Mouse (Mus musculus) hematopoietic stem cell, adult 5-6 weeks (primary cell): ENCODE results near the gene Prm3. TPM values are rescaled to one million over a fixed set of nuclear protein-coding genes. Genes with fewer than 3 reads are reported as not detected.
"Not testable (repeated sequence)": the region's sequence is repeated elsewhere in the genome, so short reads cannot be mapped to it uniquely, and the experiment has no call there.

Experiments
- ATAC-seq, 2 experiments: fragments of 125-278 bp in 1 of 2; replicated peaks in 1 of 2; 2 replicates each; pipeline ENCODE4 v1.8.0; 2016 to 2017; ENCODE audit warnings: inconsistent platforms in 2 of 2, mild to moderate bottlenecking in 2 of 2, moderate number of reproducible peaks in 2 of 2, low read depth in 1 of 2, moderate TSS enrichment in 1 of 2; ENCODE audit not compliant: low FRiP score in 2 of 2, poor library complexity in 2 of 2, severe bottlenecking in 2 of 2, insufficient read depth in 1 of 2, low TSS enrichment in 1 of 2
- total RNA-seq: library from RNA; stranded (forward); fragments of 172-1452, 232-1000 nt; gene quantifications from 2 replicates; pipeline ENCODE4 v1.2.3, GENCODE M21; 2017

Gene Prm3
- total RNA-seq, 1 experiment from 2014 or later = not detected

DNA sequence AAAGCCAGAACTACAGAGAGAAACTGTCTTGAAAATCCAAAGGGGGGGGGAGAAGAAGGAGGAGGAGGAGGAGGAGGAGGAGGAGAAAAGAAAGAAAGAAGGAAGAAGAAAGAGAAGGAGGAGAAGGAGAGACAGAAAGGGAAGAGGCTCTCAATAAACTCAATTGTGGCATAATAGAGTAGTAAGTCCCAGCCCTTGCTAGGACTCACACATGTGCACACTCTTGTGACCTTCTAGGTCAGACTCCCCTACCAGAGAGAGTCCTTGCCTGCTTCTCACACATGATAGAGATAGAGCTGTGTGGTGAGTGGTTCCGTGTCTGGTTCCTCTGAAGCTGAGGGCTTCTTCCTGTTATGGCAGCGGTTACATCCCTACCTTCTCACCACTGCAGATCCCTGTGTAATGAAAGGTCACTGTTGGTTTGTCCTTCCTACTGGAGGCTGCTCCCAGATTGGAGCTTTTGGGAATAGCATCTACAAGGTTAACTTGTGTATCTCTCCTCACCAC is 22.2 kb upstream of the Prm3 start, which contains the start of gene Gm11172:
TSS of gene Gm11172 (plus strand) at position 51 of the 507 bp plus-strand sequence.
- peak; percentile 19 to 29; a peak in 1 of 4 replicates for ATAC-seq

DNA sequence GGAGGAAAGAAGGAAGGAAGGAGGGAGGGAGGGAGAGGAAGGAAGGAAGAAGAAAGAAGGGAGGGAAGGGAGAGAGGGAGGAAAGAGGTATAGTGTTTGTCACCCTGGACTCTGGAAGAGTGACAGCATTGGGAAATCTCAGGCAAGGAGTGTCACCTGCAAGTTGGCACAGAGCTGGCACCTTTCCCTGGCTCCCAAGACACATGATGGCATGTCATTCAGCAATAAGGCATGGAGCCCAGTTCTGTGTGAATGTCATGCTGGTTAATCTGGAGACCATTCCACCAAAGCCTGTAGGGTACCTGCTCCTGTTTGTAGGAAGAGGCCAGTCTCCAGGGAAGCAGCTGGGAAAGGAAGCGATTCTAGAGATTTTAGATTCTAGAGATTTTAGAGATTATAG is 19.7 kb upstream of the Prm3 start:
- no peak for ATAC-seq

DNA sequence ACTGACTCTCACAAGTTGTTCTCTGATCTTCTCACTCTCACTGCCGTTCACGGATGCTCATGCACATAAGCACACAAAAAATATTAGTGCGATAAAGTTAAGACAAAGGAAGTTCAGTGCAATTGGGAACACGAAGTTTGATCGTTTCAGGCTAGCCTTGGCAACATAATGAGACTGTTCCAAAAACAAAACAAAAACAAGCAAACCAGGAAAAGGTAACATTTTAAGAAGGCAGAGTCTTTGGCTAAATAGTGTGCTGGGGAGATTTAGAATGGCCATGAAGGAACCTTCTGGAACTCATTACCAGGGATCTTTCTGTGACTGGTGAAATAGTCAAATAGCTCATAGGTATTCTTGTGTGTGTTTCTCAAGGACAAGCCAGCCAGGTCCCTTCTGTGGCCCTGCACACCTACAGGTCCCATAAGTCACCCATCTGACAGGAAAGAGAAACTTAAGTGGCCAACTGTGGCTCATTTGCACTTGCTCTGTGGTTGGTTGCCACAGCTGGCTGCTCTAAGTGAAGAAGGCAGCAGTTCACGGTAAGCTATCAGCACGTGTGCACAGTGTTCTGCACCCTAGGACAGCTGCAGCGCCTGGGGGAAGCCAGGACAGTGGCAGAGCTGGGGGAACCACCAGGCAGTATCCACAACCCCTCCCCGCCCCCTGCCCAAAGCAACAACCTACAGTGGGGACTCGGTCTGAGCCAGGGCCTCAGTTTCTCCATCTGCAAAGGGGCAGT is 15.2 kb upstream of the Prm3 start, which contains the start of gene Prm1:
TSS of gene Prm1 (minus strand) at position 51 of the 739 bp plus-strand sequence.
- peak; percentile 39 to 56; a peak in 2 of 4 replicates for ATAC-seq

GRCm38 (mm10) chr16:10802420-10802819 is 11.7 kb upstream of the Prm3 start:
- not testable (repeated sequence) for ATAC-seq

- ATAC-seq = no peak
Observed at GRCm38 (mm10) chr16:10796034-10796433, 5.3 kb upstream of the Prm3 start, which contains the start of gene Prm2. Prm2 (minus strand) TSS chr16:10796134.

- ATAC-seq = no peak
Observed at GRCm38 (mm10) chr16:10788866-10789265, 1.8 kb downstream of the Prm3 start.

DNA sequence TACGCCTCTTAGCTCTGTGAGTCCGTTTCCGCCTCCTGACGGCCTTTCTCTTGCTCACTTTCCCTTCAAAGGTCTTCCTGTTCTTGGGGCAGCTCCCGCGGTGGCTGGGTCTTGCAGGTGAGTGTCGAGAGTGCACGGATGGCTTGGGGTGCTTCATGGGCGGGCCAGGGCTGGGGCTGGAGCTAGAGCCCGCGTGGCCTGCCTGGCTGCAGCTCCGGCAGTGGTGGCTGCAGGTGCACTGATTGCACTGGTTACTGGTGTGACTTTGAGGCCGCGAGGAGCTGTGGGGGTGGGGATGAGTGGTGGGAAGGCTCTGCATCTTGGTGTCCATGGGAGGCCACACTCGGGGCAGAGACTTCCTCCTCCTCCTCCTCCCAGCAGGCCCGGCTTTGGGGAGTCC is 2.4 kb downstream of the Prm3 start, which contains the start of gene Tnp2:
TSS of gene Tnp2 (minus strand) at position 390 of the 400 bp plus-strand sequence.
- ATAC-seq = no peak

DNA sequence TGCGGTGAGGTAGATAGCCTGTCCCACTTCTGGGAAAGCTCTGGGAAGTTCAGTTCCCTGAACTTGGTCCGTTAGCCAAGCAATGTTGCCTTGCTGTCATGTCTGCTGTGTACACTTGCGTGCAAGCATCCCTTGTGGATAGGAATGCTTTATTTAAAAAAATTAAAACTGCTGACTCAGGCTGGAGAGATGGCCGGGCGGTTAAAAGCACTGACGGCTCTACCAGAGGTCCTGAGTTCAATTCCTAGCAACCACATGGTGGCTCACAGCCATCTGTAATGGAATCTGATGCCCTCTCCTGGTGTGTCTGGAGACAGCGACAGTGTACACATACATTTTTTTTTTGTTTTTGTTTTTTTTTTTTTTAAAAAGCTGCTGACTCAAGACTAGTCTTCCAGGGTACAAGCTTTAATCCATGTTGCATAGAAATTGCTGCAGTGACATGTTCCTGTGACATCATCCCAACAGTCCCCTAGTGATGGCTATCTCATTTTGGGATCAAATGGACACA is 3.1 kb downstream of the Prm3 start:
- ATAC-seq = no peak

DNA sequence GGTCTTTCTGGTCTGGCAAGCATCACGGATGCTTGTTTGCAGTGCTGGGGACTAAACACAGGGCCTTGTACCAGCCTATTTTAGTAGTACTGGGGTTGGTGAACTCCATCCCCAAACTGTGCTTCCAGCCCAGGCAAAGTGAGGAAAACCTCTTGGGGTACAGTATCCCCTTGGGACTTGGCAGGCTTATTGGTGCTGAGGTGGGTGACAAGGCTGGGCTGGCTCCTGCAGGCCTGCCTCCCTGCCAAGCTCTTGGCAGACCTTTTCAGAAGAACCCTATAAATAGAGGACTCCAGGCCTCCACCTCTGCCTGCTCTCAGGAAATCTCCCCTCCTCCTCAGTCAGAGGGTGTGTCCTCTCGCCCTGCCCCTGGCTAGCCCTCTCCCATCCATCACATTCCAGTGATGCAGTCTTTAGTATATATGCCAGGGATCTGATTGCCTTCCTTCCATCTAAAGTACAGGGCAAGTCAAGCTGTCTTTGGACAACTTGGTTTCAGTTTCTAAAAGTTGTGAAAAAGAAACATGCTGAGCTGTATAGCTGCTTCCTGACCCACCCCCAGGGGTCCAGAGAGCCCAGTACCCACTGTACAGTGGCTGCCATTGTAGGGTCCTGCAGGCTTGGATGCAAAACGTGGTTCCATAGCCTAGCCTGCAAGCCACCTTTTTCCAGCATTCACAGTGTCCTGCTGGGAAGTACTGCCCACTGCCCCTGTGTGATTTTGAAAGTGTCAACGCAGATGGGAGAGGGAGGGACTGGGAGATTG is 3.7 kb downstream of the Prm3 start:
- no peak for ATAC-seq

DNA sequence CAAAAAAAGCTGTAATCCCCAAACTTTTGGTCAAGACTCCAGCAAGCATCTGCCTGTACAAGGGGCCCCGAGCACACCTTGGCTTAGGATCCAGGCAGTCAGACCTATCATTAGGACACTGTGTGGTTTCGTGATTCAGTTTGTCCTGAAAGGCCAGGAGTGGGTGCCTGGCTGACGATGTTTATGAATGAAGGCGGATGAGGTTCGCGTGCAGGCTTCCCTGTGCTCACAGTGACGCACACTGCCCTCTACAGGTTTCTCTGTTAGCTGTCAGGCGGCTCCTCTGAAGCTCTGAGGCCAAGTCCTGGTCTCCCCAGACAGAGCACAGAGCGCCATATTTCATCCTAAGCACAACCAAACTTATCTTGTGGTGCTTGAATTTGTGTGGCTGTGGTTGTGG is 4.4 kb downstream of the Prm3 start:
- peak; percentile 47 to 61 for ATAC-seq

DNA sequence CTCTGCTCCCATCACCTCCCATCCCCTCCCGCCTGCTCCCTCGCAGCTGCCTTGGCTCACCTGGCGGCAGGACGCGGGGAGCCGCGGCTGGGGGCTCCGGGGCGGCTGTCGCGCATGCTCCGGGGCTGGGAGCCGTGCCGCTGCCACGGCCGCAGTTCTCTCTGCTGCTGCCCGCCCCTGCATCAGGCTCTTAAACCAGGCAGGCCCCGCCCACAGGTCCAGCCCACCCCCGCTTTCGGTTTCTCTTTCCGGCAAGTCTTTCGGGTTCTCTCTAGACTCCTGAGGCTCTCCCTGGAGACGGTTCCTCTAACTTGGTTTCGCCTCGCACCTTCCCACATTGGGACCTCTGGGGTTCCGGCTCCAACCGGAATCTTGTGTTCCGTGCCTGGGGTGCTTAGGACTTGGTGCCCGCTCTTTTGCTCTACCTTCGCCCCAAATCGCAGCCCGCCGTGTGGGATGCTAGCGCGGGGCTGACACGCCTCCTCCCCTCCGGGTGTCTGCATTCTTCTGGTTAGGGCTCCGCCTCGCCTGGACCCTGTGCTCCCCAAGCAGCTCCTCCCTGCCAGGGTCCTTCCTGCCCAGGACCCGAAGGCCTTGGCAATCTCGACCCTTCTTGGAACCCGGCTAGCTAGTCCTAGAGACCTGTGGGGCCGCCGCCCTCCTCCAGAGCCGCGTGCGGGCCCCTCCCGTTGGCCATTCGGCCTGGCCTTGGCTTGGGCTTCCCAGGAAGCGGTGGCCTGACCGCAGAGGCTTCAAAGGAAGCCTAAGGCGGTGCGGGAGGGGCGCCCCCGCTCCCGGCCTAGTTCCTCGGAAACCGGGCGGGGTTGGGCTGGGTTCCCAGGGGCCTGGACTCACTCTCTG is 5.1 kb downstream of the Prm3 start, which contains the start of gene Socs1:
TSS of gene Socs1 (minus strand) at position 166 of the 861 bp plus-strand sequence.
- peak; percentile 59 to 70 for ATAC-seq

DNA sequence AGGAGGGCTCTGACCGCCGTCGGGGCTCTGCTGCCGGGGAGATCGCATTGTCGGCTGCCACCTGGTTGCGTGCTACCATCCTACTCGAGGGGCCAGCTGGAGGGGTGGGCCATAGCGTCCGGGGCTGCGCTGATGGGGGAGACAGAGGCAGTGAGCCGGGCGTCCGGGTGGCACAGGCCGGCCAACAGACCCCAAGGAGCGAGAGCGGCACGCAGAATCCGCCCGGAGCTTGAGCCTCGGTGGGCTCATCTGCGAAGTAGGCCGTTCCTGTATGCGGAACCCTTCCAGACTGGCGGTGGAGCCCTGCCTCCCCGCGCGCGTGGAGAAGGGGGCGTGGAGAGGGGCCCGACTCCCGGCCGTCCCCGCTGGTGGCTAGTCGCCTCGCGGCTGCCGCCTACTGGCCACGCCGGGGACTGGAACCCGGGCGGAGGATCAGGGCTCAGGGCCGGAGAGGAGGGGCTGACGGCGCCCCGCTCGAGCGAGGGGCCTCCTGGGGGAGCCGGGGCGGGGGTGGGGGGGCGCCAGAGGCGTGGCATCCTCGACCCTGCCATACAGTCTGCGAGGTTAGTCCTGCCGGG is 5.8 kb downstream of the Prm3 start:
- ATAC-seq = peak; percentile 37 to 47

DNA sequence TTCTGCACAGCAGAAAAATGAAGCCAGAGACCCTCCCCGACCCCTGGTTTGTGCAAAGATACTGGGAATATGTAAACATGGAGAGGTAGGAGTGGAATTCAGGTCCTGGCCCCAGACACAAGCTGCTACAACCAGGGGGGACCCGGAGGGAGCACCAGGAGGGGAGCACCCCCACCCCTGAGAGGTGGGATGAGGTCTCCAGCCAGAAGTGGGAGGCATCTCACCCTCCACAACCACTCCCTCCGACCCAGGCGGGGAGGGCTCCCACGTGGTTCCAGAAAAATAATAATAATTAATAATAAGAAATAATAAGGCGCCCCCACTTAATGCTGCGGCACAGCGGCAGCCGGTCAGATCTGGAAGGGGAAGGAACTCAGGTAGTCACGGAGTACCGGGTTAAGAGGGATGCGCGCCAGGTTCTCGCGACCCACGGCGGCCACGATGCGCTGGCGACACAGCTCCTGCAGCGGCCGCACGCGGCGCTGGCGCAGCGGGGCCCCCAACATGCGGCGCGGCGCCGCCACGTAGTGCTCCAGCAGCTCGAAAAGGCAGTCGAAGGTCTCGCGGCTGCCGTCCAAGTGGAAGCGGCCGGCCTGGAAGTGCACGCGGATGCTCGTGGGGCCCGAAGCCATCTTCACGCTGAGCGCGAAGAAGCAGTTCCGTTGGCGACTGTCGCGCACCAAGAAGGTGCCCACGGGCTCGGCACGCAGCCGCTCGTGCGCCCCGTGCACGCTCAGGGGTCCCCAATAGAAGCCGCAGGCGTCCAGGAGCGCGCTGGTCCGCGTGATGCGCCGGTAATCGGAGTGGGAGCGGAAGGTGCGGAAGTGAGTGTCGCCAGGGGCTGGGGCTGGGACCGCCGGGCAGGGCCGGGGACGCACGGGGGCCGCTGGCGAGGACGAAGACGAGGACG is 6.6 kb downstream of the Prm3 start:
- no peak for ATAC-seq

DNA sequence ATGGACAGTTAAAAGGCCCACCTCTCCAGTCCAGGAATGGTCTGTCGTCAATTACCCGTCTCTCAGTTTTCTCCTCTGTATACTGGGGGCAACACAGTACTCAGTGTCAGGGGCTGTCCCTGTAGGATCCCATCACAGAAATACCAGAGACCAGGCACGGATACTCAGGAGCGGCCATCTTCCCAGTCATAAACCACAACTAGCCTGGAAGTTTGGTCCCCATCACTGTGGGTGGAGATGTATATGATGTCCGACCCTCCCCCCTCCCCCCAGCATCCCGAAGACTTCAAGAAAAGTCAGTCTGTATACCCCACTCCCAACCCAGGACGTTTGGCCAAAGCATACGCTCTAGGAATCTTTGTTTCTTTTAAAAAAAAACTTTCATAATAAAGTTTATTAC is 7.3 kb downstream of the Prm3 start:
- ATAC-seq = no peak

GRCm38 (mm10) chr16:10783152-10783434 is 7.6 kb downstream of the Prm3 start:
- 0 out of 4 replicates have a peak, but pooled peaks of 1 of the 2 experiments have one; percentile 9 for ATAC-seq
